Mouse (Mus musculus): ENCODE data around the gene Dnah12. TPM values are rescaled to one million over a fixed set of nuclear protein-coding genes. Genes with fewer than 3 reads are reported as not detected.

The Dnah12 gene
- polyA plus RNA-seq, 1 experiment from 2014 or later: 0.05 TPM

Small RNA genes lying within 50 kb of the gene (microRNA-seq; reads per million reads assigned to microRNA genes)
- gene Mir7672: not detected

Other genes with a start within 250 kb of the Dnah12 start
- 48.3 and 49.9 TPM in 2 replicates for gene Slmap, start 158.3 kb upstream of the Dnah12 start, polyA plus RNA-seq (2015; fragmentation: Nextera tagmentation; extraction: Ambion mirVana)
- 34.4 and 36.0 TPM in 2 replicates for gene Dennd6a, start 119.4 kb upstream of the Dnah12 start, polyA plus RNA-seq (2015; fragmentation: Nextera tagmentation; extraction: Ambion mirVana)
- gene Arf4, start 55.2 kb upstream of the Dnah12 start, polyA plus RNA-seq (2015; fragmentation: Nextera tagmentation; extraction: Ambion mirVana): 614 and 698 TPM in 2 replicates
- gene Pde12, start 23.4 kb upstream of the Dnah12 start, polyA plus RNA-seq (2015; fragmentation: Nextera tagmentation; extraction: Ambion mirVana): 9.9 and 10.0 TPM in 2 replicates
- 0.08 TPM in 1 of 2 replicates, not detected in the other for gene Asb14, start 201.3 kb downstream of the Dnah12 start, polyA plus RNA-seq (2015; fragmentation: Nextera tagmentation; extraction: Ambion mirVana)

Measured in stomach, embryonic 15.5 days (tissue).